Mouse (Mus musculus) right cerebral cortex, postnatal 10 days (tissue): ENCODE results near the gene Lin54.
A peak's percentile ranks its signal among the peaks of the same experiment; 100 is the strongest.
"Not testable (repeated sequence)": the region's sequence is repeated elsewhere in the genome, so short reads cannot be mapped to it uniquely, and the experiment has no call there.

Source experiments
- DNase-seq, 2 experiments: peaks; one replicate each; pipeline ENCODE4 v3.0.0; 2021; ENCODE audit warnings: low spot score in 2 of 2

The Lin54 gene

GRCm38 (mm10) chr5:100488231-100488630 lies 12.2 kb downstream of the Lin54 start:
- no peak for DNase-seq

- DNase-seq = no peak
Measured at GRCm38 (mm10) chr5:100487120-100487519, 13.3 kb downstream of the Lin54 start.

DNA sequence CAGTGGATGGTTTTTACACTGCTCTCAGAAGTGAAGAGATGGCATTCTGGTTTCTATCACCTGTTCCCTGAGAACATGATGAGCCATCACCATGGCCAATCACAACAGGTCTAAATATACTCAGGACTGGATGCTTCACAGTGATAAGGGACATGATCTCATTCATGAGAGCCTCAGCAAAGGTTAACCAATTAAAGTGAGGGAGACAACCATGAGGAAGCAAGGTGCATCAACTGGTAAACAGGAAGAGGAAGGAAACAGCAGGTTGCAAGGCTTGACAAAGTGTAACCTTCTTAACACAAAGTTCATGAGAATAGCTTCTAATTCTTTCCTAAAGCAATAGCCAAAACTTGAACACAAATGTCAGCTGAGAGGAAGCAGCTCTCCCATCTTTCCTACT lies 16.9 kb downstream of the Lin54 start:
- no peak for DNase-seq

GRCm38 (mm10) chr5:100477604-100478003 lies 22.8 kb downstream of the Lin54 start:
- DNase-seq = no peak

DNA sequence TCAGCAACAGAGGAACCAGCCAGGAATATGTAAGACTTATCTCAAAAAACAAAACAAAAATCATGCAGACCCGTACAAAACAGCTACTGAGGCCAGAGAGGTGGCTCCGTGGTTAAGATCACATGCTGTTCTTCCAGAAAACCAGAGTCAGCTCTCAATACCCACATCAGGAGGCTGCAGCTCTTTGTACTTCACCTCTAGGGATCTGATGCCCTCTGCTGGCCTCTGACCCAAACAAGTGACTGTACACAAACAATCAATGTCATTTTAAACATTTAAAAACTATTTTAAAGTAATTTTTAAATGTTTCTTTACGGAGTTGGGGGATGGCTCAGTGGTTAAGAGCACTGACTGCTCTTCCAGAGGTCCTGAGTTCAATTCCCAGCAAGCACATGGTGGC lies 24.1 kb downstream of the Lin54 start:
- no peak for DNase-seq

- DNase-seq = no peak
Measured at GRCm38 (mm10) chr5:100467336-100467735, 33.1 kb downstream of the Lin54 start.

- DNase-seq = no peak
Measured at GRCm38 (mm10) chr5:100466624-100467023, 33.8 kb downstream of the Lin54 start.

DNA sequence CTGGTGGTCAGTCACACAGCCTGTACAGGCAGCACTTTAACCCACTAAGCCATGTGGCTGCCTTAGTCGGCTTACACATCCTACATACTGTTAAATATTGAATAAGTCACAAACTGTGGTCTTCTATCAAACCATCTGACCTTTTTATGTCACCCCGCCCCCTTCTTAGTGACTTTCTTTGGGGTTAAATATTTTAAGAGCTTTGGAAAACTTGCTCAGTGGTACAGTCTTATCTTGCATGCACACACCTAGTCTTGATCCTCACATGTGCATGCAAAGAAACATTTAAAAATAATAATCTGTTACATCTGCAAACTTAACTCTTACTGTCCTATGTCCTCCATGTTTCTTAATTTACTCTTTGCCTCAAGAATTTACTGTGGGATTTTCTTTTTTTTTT lies 38.1 kb downstream of the Lin54 start:
- DNase-seq = no peak

- no peak for DNase-seq
Measured at GRCm38 (mm10) chr5:100461526-100461925, 38.9 kb downstream of the Lin54 start.

GRCm38 (mm10) chr5:100459468-100459867 lies 41.0 kb downstream of the Lin54 start:
- no peak for DNase-seq

DNA sequence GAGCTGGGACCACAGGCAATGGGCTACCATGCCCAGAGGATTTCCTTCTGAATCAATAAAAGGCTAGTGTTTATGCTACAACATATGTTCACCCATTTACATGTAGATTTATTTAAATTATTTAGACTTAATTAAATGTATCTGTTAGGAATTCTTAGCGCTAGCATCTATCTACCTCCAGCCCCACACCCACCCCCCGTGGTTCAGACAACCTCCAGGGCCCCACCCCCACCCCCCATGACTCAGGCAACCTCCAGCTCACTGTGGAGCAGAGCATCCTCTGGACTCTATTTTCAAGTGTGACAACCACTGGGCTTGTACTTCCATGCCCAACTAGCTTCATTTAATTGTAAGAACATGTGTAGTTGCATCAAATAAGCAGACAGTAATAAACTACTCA lies 48.6 kb downstream of the Lin54 start:
- no peak for DNase-seq

- no peak for DNase-seq
Measured at GRCm38 (mm10) chr5:100438796-100439195, 61.6 kb downstream of the Lin54 start.

DNA sequence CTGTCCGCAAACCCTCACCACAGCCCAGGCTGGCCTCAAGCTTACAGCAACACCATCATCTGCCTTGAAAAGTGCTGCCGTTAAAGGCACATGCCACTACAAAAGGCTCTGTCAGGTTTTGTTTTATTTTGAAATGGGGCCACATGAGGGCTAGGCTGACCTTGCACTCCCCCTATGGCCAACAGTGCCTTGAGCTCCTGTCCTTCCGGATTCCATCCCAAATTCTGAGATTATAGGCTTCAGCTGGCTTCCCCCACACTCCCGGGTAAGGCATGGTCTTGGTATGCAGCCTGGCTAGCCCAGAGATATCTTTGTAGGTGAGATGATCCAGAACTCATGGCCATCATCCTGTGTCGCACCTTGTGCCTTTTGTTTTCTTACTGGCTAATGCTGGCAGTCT lies 62.5 kb downstream of the Lin54 start:
- DNase-seq = no peak

- no peak for DNase-seq
Measured at GRCm38 (mm10) chr5:100437086-100437485, 63.4 kb downstream of the Lin54 start.

GRCm38 (mm10) chr5:100430966-100431365 lies 69.5 kb downstream of the Lin54 start:
- no peak for DNase-seq

GRCm38 (mm10) chr5:100430076-100430390 lies 70.4 kb downstream of the Lin54 start:
- no peak for DNase-seq

- DNase-seq = peak; percentile 97
Measured at GRCm38 (mm10) chr5:100429344-100430075, 70.9 kb downstream of the Lin54 start.

GRCm38 (mm10) chr5:100428734-100429343 lies 71.6 kb downstream of the Lin54 start:
- DNase-seq = no peak

- no peak for DNase-seq
Measured at GRCm38 (mm10) chr5:100428031-100428733, 72.3 kb downstream of the Lin54 start.

GRCm38 (mm10) chr5:100427276-100427675 lies 73.2 kb downstream of the Lin54 start:
- DNase-seq = no peak

DNA sequence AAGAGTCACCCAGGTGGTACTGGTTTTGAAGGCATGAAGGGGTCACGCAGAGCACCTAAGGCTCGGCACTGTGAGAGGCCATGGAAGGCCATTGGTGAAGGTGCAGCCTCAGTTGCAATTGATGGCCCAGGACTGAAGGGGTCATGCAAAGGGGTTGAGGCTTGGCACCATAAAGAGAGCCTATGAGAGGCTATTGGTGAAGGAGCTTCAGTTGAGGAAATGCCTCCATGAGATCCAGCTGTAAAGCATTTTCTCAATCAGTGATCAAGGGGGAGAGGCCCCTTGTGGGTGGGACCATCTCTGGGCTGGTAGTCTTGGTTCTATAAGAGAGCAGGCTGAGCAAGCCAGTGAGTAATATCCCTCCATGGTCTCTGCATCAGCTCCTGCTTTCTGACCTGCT lies 74.6 kb downstream of the Lin54 start:
- DNase-seq = not testable (repeated sequence)

DNA sequence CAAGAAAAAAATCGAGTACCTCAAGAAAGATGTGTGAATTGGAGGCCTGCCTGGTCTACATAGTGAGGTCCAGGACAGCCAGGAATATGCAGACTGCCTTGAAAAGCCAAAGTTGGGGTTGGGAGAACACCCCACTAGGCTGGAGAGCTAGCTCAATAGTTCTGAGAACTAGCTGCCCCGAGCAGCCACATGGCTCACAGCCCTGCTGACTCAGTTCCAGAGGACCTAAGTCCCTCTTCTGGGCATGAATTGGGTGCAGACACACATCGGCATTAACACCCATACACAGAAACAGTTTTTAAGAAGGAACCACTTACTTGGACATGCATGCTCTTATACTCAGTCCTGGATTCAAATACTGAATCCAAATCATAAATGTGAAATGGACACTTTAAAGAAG lies 76.2 kb downstream of the Lin54 start:
- DNase-seq = no peak

DNA sequence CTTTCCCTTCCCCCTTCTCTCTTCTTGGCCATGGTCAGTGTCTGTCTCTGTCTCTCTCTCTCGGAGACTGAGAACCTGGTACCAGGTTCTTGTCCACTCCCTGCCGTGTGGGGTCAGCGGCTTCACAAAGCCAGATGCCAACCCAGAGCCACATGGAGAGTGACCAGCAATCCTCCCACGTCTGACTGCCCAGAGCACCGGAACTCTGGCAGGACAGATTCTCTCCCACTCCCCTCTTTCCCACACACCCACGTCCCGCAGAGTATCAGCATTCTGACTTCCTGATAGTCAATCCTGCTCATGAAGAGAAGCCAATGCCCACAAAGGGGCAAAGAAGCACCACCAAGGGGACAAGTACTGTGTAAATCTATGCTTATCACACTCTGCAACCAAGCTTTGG lies 76.8 kb downstream of the Lin54 start:
- DNase-seq = no peak
